Mouse (Mus musculus) cortical plate, adult 2 months (tissue): ENCODE results near the gene Fam167b. TPM values are rescaled to one million over a fixed set of nuclear protein-coding genes. Genes with fewer than 3 reads are reported as not detected.

Experiments used
- H3K27ac ChIP-seq: fragments of 200-500 bp; 2 replicates; pipeline ENCODE4 v1.5.1; 2012; ENCODE audit warnings: low read length, control low read depth, inconsistent platforms; ENCODE audit not compliant: insufficient read depth
- H3K4me1 ChIP-seq: fragments of 200-500 bp; 2 replicates; pipeline ENCODE4 v1.6.1; 2011; ENCODE audit warnings: low read length; ENCODE audit not compliant: control insufficient read depth, insufficient read depth
- H3K4me3 ChIP-seq: fragments of 200-500 bp; 2 replicates; pipeline ENCODE4 v1.5.1; 2011; ENCODE audit warnings: mild to moderate bottlenecking, low read length, control low read depth; ENCODE audit not compliant: insufficient read depth
- CTCF ChIP-seq: fragments of 200-500 bp; IDR thresholded peaks from 2 replicates; pipeline ENCODE4 v1.5.1; 2011; ENCODE audit warnings: mild to moderate bottlenecking, control low read depth, low read length; ENCODE audit not compliant: insufficient read depth; ENCODE audit errors: extremely low read depth
- POLR2A ChIP-seq: fragments of 200-500 bp; IDR thresholded peaks from 2 replicates; pipeline ENCODE4 v1.6.1; 2011; ENCODE audit warnings: mild to moderate bottlenecking, low read length, control low read depth; ENCODE audit not compliant: insufficient read depth; ENCODE audit errors: extremely low read depth
- polyA plus RNA-seq: library from polyadenylated mRNA; depleted of rRNA; stranded (reverse); fragments of >200 nt; gene quantifications from 2 replicates; pipeline ENCODE4 v1.2.3, GENCODE M21; 2012

Fam167b gene
- polyA plus RNA-seq, 1 experiment, result 1.2 TPM

DNA sequence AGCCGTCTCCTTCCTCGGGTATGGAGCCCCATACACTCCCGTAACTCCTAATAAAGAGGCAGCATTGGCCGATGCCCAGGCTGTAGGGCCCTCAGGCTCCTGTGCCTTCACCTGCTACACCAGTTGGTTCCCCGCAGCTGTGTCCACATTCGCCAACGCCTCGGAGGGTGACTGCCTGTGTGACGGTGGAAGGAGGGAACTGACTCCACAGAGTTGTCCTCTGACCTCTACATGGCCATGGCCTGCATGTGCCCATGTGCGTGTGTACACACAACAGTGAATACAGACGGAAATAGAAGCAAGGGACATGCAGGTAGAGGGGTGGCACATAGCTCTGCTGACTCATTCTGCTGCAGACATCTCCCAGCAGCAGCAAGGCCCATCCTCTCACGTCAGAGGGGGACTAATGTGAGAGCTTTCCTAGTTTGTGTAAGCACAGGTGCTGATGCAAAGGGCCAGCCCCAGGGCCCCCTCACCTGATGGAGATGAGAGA is 30.8 kb upstream of the Fam167b start:
- no peak for TF ChIP-seq POLR2A
- TF ChIP-seq CTCF, result no peak
- 0 out of 2 replicates have a peak, but pooled peaks cover 1% of the 10 kb centered on the region for H3K4me1 ChIP-seq
- H3K27ac ChIP-seq, result 0 out of 2 replicates have a peak overlapping the region, but pooled peaks have one; percentile 13
- H3K4me3 ChIP-seq, result no peak overlapping the region

DNA sequence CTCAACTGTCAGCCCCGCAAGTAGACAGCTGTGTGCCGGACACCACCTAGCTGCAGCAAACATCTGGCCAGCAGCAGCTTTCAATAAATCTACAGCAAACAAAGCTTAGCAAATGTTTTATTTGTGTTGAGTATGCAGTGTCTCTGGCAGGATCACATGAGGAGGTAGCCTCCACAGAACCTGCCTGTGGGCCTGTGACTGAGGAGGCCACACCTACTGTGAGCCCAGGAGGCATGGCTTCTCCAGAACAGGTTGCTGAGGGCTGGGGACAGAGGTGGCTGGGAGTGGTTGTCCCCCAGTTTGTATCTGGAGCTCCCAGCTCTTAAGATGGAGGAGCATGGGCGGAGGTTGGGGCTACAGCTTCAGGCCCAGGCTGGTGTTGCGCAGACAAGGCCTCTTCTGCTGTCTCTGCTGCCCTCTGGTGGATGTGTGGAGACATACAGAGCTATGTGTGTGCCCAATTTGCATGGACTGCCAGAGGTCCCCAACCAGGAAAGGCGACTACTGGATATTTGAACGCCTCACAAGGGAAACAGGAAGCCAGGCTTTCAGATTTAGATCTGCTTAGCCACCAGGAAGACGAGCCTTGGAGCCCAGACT is 30.2 kb upstream of the Fam167b start:
- H3K4me3 ChIP-seq, result no peak overlapping the region
- peak; percentile 73; the same call in 1 of the 2 replicates for TF ChIP-seq POLR2A
- peak; percentile 93 for TF ChIP-seq CTCF
- H3K4me1 ChIP-seq, result 0 out of 2 replicates have a peak, but pooled peaks cover 1% of the 10 kb centered on the region
- H3K27ac ChIP-seq, result peak overlapping the region; percentile 19

DNA sequence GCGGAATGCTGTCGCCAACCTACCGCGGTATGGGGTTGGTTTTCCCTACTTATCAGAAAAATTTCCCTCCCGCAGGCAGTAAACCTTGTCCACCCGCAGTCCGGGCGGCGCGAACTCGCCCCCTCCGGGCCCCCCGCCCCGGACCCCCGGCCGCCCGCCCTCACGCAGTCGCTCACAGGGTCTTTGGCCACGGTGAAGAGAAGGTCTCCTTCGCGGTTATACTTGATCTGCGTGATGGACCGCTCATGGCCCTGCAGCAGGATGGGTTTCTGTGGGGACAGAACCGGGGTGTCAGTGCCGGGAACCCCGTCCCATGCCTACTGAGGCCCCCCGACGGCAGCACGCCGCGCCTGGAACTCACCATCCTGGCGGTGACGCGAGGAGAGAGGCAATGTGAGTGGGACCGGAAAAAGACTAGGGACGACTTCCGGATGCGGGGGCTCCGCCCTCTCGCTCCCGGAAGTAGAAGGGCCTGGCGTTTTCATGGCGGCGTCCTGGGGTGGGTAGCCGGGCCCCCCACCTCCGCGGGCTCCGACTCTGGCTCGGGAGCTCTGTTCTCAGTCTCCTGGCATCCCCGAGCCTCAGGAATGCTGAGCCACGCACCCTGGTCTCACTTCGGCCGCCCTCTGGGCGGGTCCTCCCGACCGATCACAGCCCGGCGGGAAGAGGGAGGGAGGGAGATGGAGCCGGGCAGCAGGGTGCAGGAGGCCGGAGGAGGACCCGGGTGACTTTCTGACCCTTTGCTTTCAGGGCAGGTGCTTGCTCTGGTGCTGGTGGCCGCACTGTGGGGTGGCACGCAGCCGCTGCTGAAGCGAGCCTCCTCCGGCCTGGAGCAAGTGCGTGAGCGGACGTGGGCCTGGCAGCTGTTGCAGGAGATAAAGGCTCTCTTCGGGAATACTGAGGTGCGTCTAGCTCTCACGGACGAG is 22.1 kb upstream of the Fam167b start, which contains the start of the genes Eif3i and Tmem234:
Gene Eif3i, minus strand, starts transcription at position 416 of the 926 bp plus-strand sequence.
Gene Tmem234, plus strand, starts transcription at position 436 of the 926 bp plus-strand sequence.
- peak within 1 kb of the TSS; percentile 14; the same call in 1 of the 2 replicates for H3K27ac ChIP-seq
- H3K4me3 ChIP-seq, result peak within 1 kb of the TSS; percentile 90
- H3K4me1 ChIP-seq, result peaks cover 5% of the 10 kb centered on the region
- TF ChIP-seq CTCF (no peak), POLR2A (peak; percentile 83; the same call in 1 of the 2 replicates)

DNA sequence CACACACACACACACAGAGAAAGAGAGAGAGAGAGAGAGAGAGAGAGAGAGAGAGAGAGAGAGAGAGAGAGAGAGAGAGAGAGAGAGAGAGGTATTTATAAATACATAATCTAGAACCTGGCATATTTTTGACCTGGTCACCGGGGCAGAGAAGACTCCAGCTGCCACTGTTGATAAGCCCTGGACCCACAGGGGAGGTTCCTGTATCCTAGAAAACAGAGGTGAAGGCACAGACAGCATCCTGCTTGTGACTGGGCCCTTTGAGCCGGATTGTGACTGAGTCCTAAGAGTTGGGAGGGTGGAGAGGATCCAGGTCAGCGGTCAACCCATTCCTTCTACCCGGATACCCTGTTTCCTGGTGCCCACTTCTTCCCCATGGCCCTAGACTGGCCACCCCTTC is 10.5 kb upstream of the Fam167b start:
- Histone ChIP-seq H3K4me3 (no peak overlapping the region), H3K27ac (no peak overlapping the region), H3K4me1 (no peaks in the 10 kb centered on the region)
- TF ChIP-seq POLR2A, result no peak
- TF ChIP-seq CTCF, result no peak

- TF ChIP-seq CTCF (no peak), POLR2A (no peak)
- no peak overlapping the region for H3K27ac ChIP-seq
Measured at GRCm38 (mm10) chr4:129586943-129587342, 8.6 kb upstream of the Fam167b start.

DNA sequence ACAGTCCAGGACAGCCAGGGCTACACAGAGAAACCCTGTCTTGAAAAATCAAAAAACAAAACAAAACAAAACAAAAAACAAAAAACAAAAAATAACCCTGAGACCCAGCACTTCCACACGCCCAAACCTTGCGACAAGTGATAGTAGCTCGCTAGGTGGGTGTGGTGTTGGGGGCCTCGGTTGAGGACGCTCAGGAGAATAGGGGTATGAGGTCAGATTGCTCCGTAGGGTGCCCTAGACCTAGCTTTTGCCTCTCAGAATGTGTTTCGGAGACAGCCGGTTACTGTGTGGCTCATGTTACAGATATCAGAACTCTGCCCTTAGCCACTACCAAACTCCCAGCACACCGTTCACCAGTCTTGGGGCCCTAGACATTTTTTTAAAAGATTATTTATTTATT is 7.4 kb upstream of the Fam167b start:
- H3K27ac ChIP-seq, result no peak overlapping the region
- H3K4me1 ChIP-seq, result no peaks in the 10 kb centered on the region
- no peak overlapping the region for H3K4me3 ChIP-seq
- TF ChIP-seq CTCF (no peak), POLR2A (no peak)

More at GRCm38 (mm10) chr4:129586943-129587342, 8.6 kb upstream of the Fam167b start:
- Histone ChIP-seq H3K4me1 (no peaks in the 10 kb centered on the region), H3K4me3 (no peak overlapping the region)

GRCm38 (mm10) chr4:129584884-129585608 is 6.7 kb upstream of the Fam167b start:
- no peak overlapping the region for H3K27ac ChIP-seq

DNA sequence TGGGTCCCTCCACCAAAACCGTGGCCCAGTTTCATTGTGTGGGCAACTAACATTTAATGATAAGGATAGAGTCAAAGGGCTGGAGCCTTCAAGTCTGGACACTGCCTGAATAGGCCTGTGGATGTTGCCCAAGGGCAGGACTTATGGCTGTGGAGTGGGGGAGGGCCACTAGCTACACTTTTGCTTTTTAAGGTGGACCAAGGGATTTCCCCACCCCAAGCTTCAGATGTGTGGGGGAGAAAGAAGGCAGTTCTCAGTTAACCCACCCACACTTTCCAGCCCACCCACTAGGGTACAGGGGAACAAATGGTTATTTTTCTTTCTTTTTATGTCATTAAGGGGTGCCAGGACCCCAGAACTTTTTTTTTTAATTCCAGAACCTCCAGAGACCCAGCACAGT is 6.0 kb upstream of the Fam167b start:
- TF ChIP-seq POLR2A (no peak), CTCF (no peak)
- Histone ChIP-seq H3K4me1 (no peaks in the 10 kb centered on the region), H3K27ac (no peak overlapping the region), H3K4me3 (0 out of 2 replicates have a peak overlapping the region, but pooled peaks have one; percentile 35)

More at GRCm38 (mm10) chr4:129584884-129585608, 6.7 kb upstream of the Fam167b start:
- peak overlapping the region; percentile 35 for H3K4me3 ChIP-seq
- TF ChIP-seq CTCF, result peak; percentile 62
- no peak for TF ChIP-seq POLR2A
- H3K4me1 ChIP-seq, result no peaks in the 10 kb centered on the region

- Histone ChIP-seq H3K4me3 (no peak overlapping the region), H3K4me1 (no peaks in the 10 kb centered on the region), H3K27ac (no peak overlapping the region)
- no peak for TF ChIP-seq POLR2A
- no peak for TF ChIP-seq CTCF
Measured at GRCm38 (mm10) chr4:129582251-129582650, 3.9 kb upstream of the Fam167b start.

DNA sequence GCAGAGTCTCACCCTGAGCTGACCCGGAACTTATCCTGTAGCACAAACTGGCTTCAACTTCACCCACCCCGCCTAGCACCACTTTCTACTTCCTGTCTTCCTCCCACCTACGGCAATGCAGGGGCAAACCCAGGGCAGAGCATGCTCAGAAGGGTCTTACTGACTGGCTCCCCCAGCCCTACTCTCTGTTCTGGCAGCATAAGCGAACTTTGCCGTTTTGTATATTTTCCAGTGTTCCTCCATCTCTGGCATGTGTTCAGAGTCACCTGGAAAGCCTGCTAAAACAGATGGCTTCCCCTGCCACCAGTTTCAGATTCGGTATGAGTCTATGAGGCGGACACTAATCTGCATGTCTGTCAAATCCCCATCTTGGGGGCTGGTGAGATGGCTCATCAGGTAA is 2.0 kb upstream of the Fam167b start:
- Histone ChIP-seq H3K27ac (no peak overlapping the region), H3K4me3 (no peak overlapping the region), H3K4me1 (no peaks in the 10 kb centered on the region)
- no peak for TF ChIP-seq POLR2A
- TF ChIP-seq CTCF, result no peak
